Mouse (Mus musculus): ENCODE measurements around the gene Iqce.

Iqce gene

DNA sequence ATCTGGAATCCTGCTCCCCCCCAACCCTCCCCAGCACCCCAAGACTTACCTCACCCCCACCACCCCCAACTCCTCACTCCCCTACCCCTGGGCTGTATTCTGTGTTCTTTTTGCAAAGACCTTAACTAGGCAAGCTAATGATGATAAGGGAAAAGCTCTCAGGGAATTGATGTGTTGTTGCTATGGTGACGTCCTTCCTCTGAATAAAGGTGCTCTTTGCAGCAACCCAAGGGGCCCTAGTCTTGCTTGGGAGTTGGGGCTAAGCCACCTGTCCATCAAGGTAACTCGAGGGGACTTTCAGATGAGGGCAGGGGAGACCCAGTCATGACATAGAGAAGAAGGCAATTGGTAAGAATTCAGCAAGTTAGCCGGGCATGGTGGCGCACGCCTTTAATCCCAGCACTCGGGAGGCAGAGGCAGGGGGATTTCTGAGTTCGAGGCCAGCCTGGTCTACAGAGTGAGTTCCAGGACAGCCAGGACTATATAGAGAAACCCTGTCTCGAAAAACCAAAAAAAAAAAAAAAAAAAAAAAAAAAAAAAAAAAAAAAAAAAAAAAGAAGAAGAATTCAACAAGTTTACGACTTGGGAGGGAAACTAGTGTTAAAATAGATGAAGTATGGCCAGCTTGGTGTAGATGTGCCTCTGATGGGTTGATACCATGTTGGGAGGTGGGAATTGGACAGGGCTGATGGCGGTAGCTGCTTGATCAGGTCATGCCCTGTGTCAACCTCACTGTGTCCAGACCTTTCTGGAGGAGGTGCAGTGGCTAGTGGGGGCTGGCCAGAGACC lies 86.7 kb downstream of the Iqce start:
- DNase-seq (ENCODE audit: low read depth, low spot score) = no peak

DNA sequence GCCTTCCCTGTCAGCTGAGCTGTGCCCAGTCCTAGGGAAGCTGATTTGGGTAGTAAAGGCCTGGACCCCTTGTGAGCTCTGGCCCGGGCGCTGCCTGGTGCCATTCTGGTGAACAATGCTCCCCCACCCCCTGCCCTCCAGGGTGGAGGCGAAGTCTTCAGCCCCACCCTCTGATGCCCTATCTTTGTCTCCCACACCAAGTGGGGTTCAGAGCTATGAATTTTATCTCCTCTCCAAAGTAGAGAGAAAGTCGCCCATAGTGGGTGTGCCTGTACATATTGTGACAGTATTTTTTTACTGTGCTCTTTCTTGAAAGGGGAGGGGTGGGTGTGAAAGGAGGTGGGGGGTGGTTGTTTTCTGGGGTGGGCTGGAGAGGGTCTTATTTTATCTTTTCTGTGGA lies 87.3 kb downstream of the Iqce start:
- DNase-seq (ENCODE audit: low read depth, low spot score) = no peak

DNA sequence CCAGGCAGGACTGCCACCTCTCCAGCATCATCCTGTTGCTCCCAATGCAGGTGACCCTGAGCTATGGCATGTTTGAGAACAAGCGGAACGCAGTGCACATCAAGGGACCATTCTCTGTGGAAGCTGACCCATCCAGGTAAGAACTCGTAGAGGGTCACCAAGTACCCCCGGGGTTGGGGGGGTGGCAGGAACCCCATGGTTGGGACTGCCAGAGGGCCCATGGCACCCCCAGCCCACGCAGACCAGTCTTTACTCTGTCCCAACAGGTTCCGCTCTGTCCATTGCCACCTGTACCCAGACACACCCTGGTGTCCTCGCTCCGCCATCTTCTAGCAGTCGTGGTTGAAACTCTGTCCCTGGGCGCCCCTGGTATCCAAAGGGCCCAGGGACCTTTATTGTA lies 88.0 kb downstream of the Iqce start:
- DNase-seq (ENCODE audit: low read depth, low spot score) = no peak

DNA sequence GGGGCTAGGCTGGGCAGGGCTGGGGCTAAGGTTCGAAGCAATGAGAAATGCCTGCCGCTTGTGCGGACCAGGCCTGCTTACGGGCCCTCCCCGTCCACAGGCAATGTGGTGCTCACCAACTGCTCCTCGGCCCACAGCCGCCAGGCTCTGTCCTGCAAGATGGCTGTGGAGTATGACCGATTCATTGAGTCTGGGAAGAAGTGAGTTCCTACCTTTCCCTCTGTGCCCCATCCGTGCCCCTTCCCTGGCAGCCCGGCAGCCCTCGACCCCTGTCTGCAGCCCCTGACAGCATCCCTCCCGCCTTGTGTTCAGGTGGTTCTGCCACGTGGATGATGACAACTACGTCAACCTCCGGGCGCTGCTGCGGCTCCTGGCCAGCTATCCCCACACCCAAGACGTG lies 90.0 kb downstream of the Iqce start:
- DNase-seq (ENCODE audit: low read depth, low spot score) = no peak
